Mouse (Mus musculus) adipocyte (in vitro differentiated cells): ENCODE measurements around the gene Hfe2.
A peak's percentile ranks its signal among the peaks of the same experiment; 100 is the strongest.
"Not testable (repeated sequence)": the region's sequence is repeated elsewhere in the genome, so short reads cannot be mapped to it uniquely, and the experiment has no call there.

Experiments
- DNase-seq: peaks from one replicate; pipeline ENCODE4 v3.0.0-alpha.2; 2016; ENCODE audit warnings: low spot score

The Hfe2 gene

GRCm38 (mm10) chr3:96496620-96497275, 28.2 kb upstream of the Hfe2 start:
- DNase-seq, result not testable (repeated sequence)

- DNase-seq, result peak; percentile 71
These were observed 27.4 kb upstream of the Hfe2 start for GRCm38 (mm10) chr3:96497451-96498028.

GRCm38 (mm10) chr3:96498476-96499245, 26.3 kb upstream of the Hfe2 start:
- DNase-seq, result peak; percentile 29

GRCm38 (mm10) chr3:96499481-96500288, 25.3 kb upstream of the Hfe2 start:
- peak; percentile 81 for DNase-seq

GRCm38 (mm10) chr3:96500289-96500621, 24.7 kb upstream of the Hfe2 start:
- peak; percentile 97 for DNase-seq

- DNase-seq, result peak; percentile 93
These were observed 24.2 kb upstream of the Hfe2 start for GRCm38 (mm10) chr3:96500691-96501265.

- peak; percentile 95 for DNase-seq
These were observed 23.4 kb upstream of the Hfe2 start for GRCm38 (mm10) chr3:96501391-96502115.

- DNase-seq, result no peak
These were observed 22.5 kb upstream of the Hfe2 start for GRCm38 (mm10) chr3:96502181-96503082.

GRCm38 (mm10) chr3:96503083-96503450, 21.9 kb upstream of the Hfe2 start:
- DNase-seq, result peak; percentile 87

GRCm38 (mm10) chr3:96503946-96504345, 21.0 kb upstream of the Hfe2 start:
- no peak for DNase-seq

GRCm38 (mm10) chr3:96504931-96505330, 20.0 kb upstream of the Hfe2 start:
- no peak for DNase-seq

- DNase-seq, result no peak
These were observed 18.4 kb upstream of the Hfe2 start for GRCm38 (mm10) chr3:96506396-96507047.

- not testable (repeated sequence) for DNase-seq
These were observed 17.0 kb upstream of the Hfe2 start for GRCm38 (mm10) chr3:96507966-96508365.

GRCm38 (mm10) chr3:96520171-96520570, 4.8 kb upstream of the Hfe2 start:
- DNase-seq, result no peak

GRCm38 (mm10) chr3:96522149-96522548, 2.8 kb upstream of the Hfe2 start:
- DNase-seq, result no peak

- no peak for DNase-seq
These were observed 753 bp upstream of the Hfe2 start for GRCm38 (mm10) chr3:96524028-96524810.

- no peak for DNase-seq
These were observed 1.2 kb downstream of the Hfe2 start for GRCm38 (mm10) chr3:96526013-96526762.

- no peak for DNase-seq
These were observed 2.0 kb downstream of the Hfe2 start for GRCm38 (mm10) chr3:96526864-96527542.
